Comparison of ENCODE assay signal across 8 mouse cellular contexts in genomic region chr4:82403975-82404651, GRCm38 (mm10).
DNase-seq lines count a peak whose midpoint lies in the region; ATAC-seq and TF ChIP-seq lines count a peak whose summit lies in the region.

No protein-coding gene starts in this region.

- H3K9me3 ChIP-seq in forebrain, embryonic 14.5 days (replicated peaks; ENCODE audit: control insufficient read depth, low read length) = no peaks in the 10 kb centered on the region
- H3K9me3 ChIP-seq in neural tube, embryonic 15.5 days (replicated peaks) = no peaks in the 10 kb centered on the region

- H3K4me1 ChIP-seq in forebrain, embryonic 14.5 days (ENCODE audit: control insufficient read depth, insufficient read depth, low read length) = peaks cover 65% of the 10 kb centered on the region
- peaks cover 62% of the 10 kb centered on the region for H3K4me1 ChIP-seq in neural tube, embryonic 15.5 days

- peak overlapping the region; percentile 55; the same call in 1 of the 2 replicates for H3K27ac ChIP-seq in forebrain, embryonic 14.5 days (ENCODE audit: low read depth, low read length)
- peak overlapping the region; percentile 67; the same call in 1 of the 2 replicates for H3K27ac ChIP-seq in left cerebral cortex, adult 2 months
- H3K27ac ChIP-seq in neural tube, embryonic 15.5 days (replicated peaks) = peak overlapping the region; percentile 74

- H3K4me3 ChIP-seq in forebrain, embryonic 14.5 days (ENCODE audit: low read depth, low read length) = no peak overlapping the region
- peak overlapping the region; percentile 14 for H3K4me3 ChIP-seq in left cerebral cortex, adult 2 months
- H3K4me3 ChIP-seq in neural tube, embryonic 15.5 days (replicated peaks) = no peak overlapping the region

- no peak; the same call in 1 of the 2 replicates for TF ChIP-seq CTCF in left cerebral cortex, adult 2 months (IDR thresholded peaks at IDR 0.05)

- WGBS in forebrain, embryonic 14.5 days = 47% methylated on average over 13 of the region's 13 CpGs
- WGBS in neural tube, embryonic 15.5 days = 54% methylated on average over 13 of the region's 13 CpGs

- H3K9ac ChIP-seq in forebrain, embryonic 14.5 days (ENCODE audit: low read length) = peak overlapping the region; percentile 40; the same call in 1 of the 2 replicates
- no peak overlapping the region for H3K9ac ChIP-seq in neural tube, embryonic 15.5 days (replicated peaks)

- peak overlapping the region; percentile 22; the same call in 1 of the 2 replicates for H3K4me2 ChIP-seq in forebrain, embryonic 14.5 days (ENCODE audit: low read length)
- H3K4me2 ChIP-seq in neural tube, embryonic 15.5 days = peak overlapping the region; percentile 17

- H3K36me3 ChIP-seq in forebrain, embryonic 14.5 days (ENCODE audit: control insufficient read depth, insufficient read depth, low read length) = no peaks in the 10 kb centered on the region
- H3K36me3 ChIP-seq in neural tube, embryonic 15.5 days = no peaks in the 10 kb centered on the region

- DNase-seq in Muller cell, postnatal 12 days (ENCODE audit: inconsistent ontology term) = peak; percentile 72
- peak; percentile 82 for DNase-seq in adrenal gland, postnatal 14 days
- DNase-seq in forebrain, embryonic 14.5 days (ENCODE audit: low spot score) = peak; percentile 77
- peak; percentile 51 for DNase-seq in heart, postnatal 25 days (ENCODE audit: low spot score)
- DNase-seq in left cerebral cortex, adult 2 months (ENCODE audit: extremely low spot score in 1 of 2, low spot score in 2 of 2) = peak; percentile 38 to 54
- DNase-seq in urinary bladder, postnatal 10 days (ENCODE audit: low spot score) = no peak
- no peak for DNase-seq in B cell, adult 2 months

- peak; percentile 60 for ATAC-seq in forebrain, embryonic 14.5 days
- ATAC-seq in neural tube, embryonic 15.5 days (ENCODE audit: low FRiP score) = peak; percentile 51; the same call in 1 of the 2 replicates

- H3K27me3 ChIP-seq in forebrain, embryonic 14.5 days (replicated peaks; ENCODE audit: control insufficient read depth, insufficient read depth, low read length) = no peaks in the 10 kb centered on the region
- no peaks in the 10 kb centered on the region for H3K27me3 ChIP-seq in neural tube, embryonic 15.5 days (replicated peaks)

- intact Hi-C loops in heart, postnatal 25 days (cut with DNase I) = loop anchor here (5.0 kb wide), 1 partner anchor 98 kb away; no protein-coding TSS in a partner anchor
- intact Hi-C loops in left cerebral cortex, adult 2 months (cut with DNase I) = no loop called here

Comparison
In these comparisons a context has a peak if more than half of its experiments do, and no peak if none do; other contexts are left out.
1. DNase-seq: peak in Muller cell, postnatal 12 days (single experiment), adrenal gland, postnatal 14 days (single experiment), forebrain, embryonic 14.5 days (single experiment), heart, postnatal 25 days (single experiment) and left cerebral cortex, adult 2 months (2 of 2); none in urinary bladder, postnatal 10 days (single experiment) and B cell, adult 2 months (0 of 2).
2. Peak in every context shown above with its lines, with median percentiles within 50 percentile points of each other: H3K27ac ChIP-seq.